Mouse (Mus musculus) liver, embryonic 14.5 days (tissue): ENCODE measurements at regions not wholly inside any gene's neighbourhood (a gene's known extent, or its start where the extent isn't known, plus 50 kb on each side); places are given as distances from the start of the nearest gene placed in this dataset.

ENCODE experiments used
- ATAC-seq: fragments of 200-750 bp; cut with Nextera tagmentation; 2 replicates; pipeline ENCODE4 v1.8.0; 2017; ENCODE audit warnings: moderate number of reproducible peaks, mild to moderate bottlenecking, moderate library complexity; ENCODE audit not compliant: insufficient read depth
- DNase-seq, 3 experiments: peaks; one replicate each; pipeline ENCODE4 v3.0.0-alpha.2; 2012 to 2013; ENCODE audit warnings: low read depth in 3 of 3, low spot score in 3 of 3
- H3K27ac ChIP-seq: fragments of 300-500 bp; sonication (generic); 2 replicates; pipeline ENCODE4 v1.5.1; 2014; ENCODE audit warnings: moderate library complexity, mild to moderate bottlenecking, control low read depth, inconsistent platforms
- H3K27me3 ChIP-seq: fragments of 300-500 bp; sonication (generic); 2 replicates; pipeline ENCODE4 v1.6.1; 2014; ENCODE audit warnings: mild to moderate bottlenecking, low read length, moderate library complexity; ENCODE audit not compliant: control insufficient read depth, insufficient read depth
- H3K36me3 ChIP-seq: fragments of 300-500 bp; sonication (generic); replicated peaks from 2 replicates; pipeline ENCODE4 v1.6.1; 2014; ENCODE audit warnings: low read depth; ENCODE audit not compliant: control insufficient read depth, insufficient read depth
- H3K4me1 ChIP-seq, 2 experiments: fragments of 200-500 bp in 1 of 2; fragments of 300-500 bp in 1 of 2; sonication (generic) in 1 of 2; replicated peaks; 2 replicates each; pipeline ENCODE4 v1.6.1; 2012 to 2014; ENCODE audit warnings: antibody characterized with exemption in 1 of 2, inconsistent platforms in 1 of 2, low read length in 1 of 2; ENCODE audit not compliant: control insufficient read depth in 2 of 2, insufficient read depth in 2 of 2
- H3K4me2 ChIP-seq: fragments of 300-500 bp; sonication (generic); 2 replicates; pipeline ENCODE4 v1.6.1; 2014; ENCODE audit warnings: low read depth, mild to moderate bottlenecking, control low read depth, moderate library complexity
- H3K4me3 ChIP-seq, 2 experiments: fragments of 200-500 bp in 1 of 2; fragments of 300-500 bp in 1 of 2; sonication (generic) in 1 of 2; 2 replicates each; pipeline ENCODE4 v1.5.1; 2012 to 2014; ENCODE audit warnings: low read depth in 2 of 2, low read length in 2 of 2, mild to moderate bottlenecking in 2 of 2, control low read depth in 1 of 2, inconsistent platforms in 1 of 2, moderate library complexity in 1 of 2; ENCODE audit not compliant: insufficient read depth in 1 of 2
- H3K9ac ChIP-seq: fragments of 300-500 bp; sonication (generic); replicated peaks from 2 replicates; pipeline ENCODE4 v1.6.1; 2014; ENCODE audit warnings: mild to moderate bottlenecking, control low read depth, moderate library complexity
- H3K9me3 ChIP-seq: fragments of 300-500 bp; sonication (generic); 2 replicates; pipeline ENCODE4 v1.6.1; 2016; ENCODE audit warnings: low read length, mixed read lengths; ENCODE audit not compliant: control insufficient read depth
- CTCF ChIP-seq: IDR thresholded peaks from 2 replicates; pipeline ENCODE4 v1.5.1; 2016; ENCODE audit warnings: antibody characterized with exemption, low read depth, control low read depth
- EP300 ChIP-seq: IDR thresholded peaks from 2 replicates; pipeline ENCODE4 v1.6.1; 2016; ENCODE audit warnings: antibody characterized with exemption, low read depth
- WGBS: fragments of 180-500 bp; shearing (Covaris S2); extraction: QIAGEN DNeasy Blood & Tissue Kit; methylation state at CpG from one replicate; pipeline ENCODE4 v1.1.7; 2014; ENCODE audit not compliant: insufficient replicate concordance; 5-methylcytosine and 5-hydroxymethylcytosine counted together

GRCm38 (mm10) chr12:13026041-13026580 is 84.4 kb upstream of the Mycn start:
- DNase-seq, result no peak

GRCm38 (mm10) chr12:13024215-13024841 is 82.6 kb upstream of the Mycn start:
- Histone ChIP-seq H3K9me3 (no peaks in the 10 kb centered on the region), H3K9ac (no peak overlapping the region), H3K27me3 (no peaks in the 10 kb centered on the region), H3K36me3 (no peaks in the 10 kb centered on the region), H3K27ac (no peak overlapping the region), H3K4me1 (no peaks in the 10 kb centered on the region), H3K4me3 (no peak overlapping the region), H3K4me2 (no peak overlapping the region)
- TF ChIP-seq EP300, result no peak
- no peak for TF ChIP-seq CTCF
- DNase-seq (no peak), ATAC-seq (no peak)
- 64% methylated on average over 8 of the region's 8 CpGs for WGBS

More at GRCm38 (mm10) chr12:13026041-13026580, 84.4 kb upstream of the Mycn start:
- no peak overlapping the region for H3K27ac ChIP-seq
- no peaks in the 10 kb centered on the region for H3K36me3 ChIP-seq
- H3K4me1 ChIP-seq, result no peaks in the 10 kb centered on the region
- 48% methylated on average over 7 of the region's 7 CpGs for WGBS
- H3K9me3 ChIP-seq, result no peaks in the 10 kb centered on the region
- no peaks in the 10 kb centered on the region for H3K27me3 ChIP-seq
- ATAC-seq, result no peak
- no peak overlapping the region for H3K9ac ChIP-seq
- H3K4me3 ChIP-seq, result no peak overlapping the region
- no peak for TF ChIP-seq CTCF
- TF ChIP-seq EP300, result no peak
- no peak overlapping the region for H3K4me2 ChIP-seq

GRCm38 (mm10) chr12:13011023-13011761 is 69.5 kb upstream of the Mycn start:
- H3K4me3 ChIP-seq, result no peak overlapping the region
- no peak overlapping the region for H3K9ac ChIP-seq
- no peak for DNase-seq
- TF ChIP-seq CTCF (no peak), EP300 (no peak)
- H3K27ac ChIP-seq, result no peak overlapping the region
- no peaks in the 10 kb centered on the region for H3K27me3 ChIP-seq
- WGBS, result 61% methylated on average over 9 of the region's 9 CpGs
- H3K36me3 ChIP-seq, result no peaks in the 10 kb centered on the region
- ATAC-seq, result no peak
- H3K4me2 ChIP-seq, result no peak overlapping the region
- H3K4me1 ChIP-seq, result no peaks in the 10 kb centered on the region
- no peaks in the 10 kb centered on the region for H3K9me3 ChIP-seq

- H3K27ac ChIP-seq, result no peak overlapping the region
- H3K9me3 ChIP-seq, result no peaks in the 10 kb centered on the region
- DNase-seq (no peak), ATAC-seq (no peak)
- no peaks in the 10 kb centered on the region for H3K36me3 ChIP-seq
- no peak overlapping the region for H3K9ac ChIP-seq
- TF ChIP-seq CTCF, result no peak
- no peaks in the 10 kb centered on the region for H3K4me1 ChIP-seq
- WGBS, result 61% methylated on average over 3 of the region's 3 CpGs
- no peak overlapping the region for H3K4me3 ChIP-seq
- no peak overlapping the region for H3K4me2 ChIP-seq
- H3K27me3 ChIP-seq, result no peaks in the 10 kb centered on the region
Observed at GRCm38 (mm10) chr12:13010405-13010804, 68.7 kb upstream of the Mycn start.

- H3K4me1 ChIP-seq, result no peaks in the 10 kb centered on the region
- no peak overlapping the region for H3K9ac ChIP-seq
- H3K4me2 ChIP-seq, result no peak overlapping the region
- no peaks in the 10 kb centered on the region for H3K9me3 ChIP-seq
- H3K27ac ChIP-seq, result no peak overlapping the region
- TF ChIP-seq EP300 (no peak), CTCF (peak; percentile 55)
- WGBS, result 30% methylated on average over 2 of the region's 2 CpGs
- H3K36me3 ChIP-seq, result no peaks in the 10 kb centered on the region
- DNase-seq (no peak), ATAC-seq (no peak)
- H3K4me3 ChIP-seq, result no peak overlapping the region
- H3K27me3 ChIP-seq, result no peaks in the 10 kb centered on the region
Observed at GRCm38 (mm10) chr12:13009470-13009869, 67.8 kb upstream of the Mycn start.
